Mouse (Mus musculus) liver, embryonic 11.5 days (tissue): ENCODE measurements around the gene Nsmce4a. TPM values are rescaled to one million over a fixed set of nuclear protein-coding genes. Genes with fewer than 3 reads are reported as not detected.
"Not testable (repeated sequence)": the region's sequence is repeated elsewhere in the genome, so short reads cannot be mapped to it uniquely, and the experiment has no call there.

Source experiments
- ATAC-seq: fragments of 200-750 bp; cut with Nextera tagmentation; replicated peaks from 2 replicates; pipeline ENCODE4 v1.8.0; 2017; ENCODE audit warnings: moderate number of reproducible peaks, mild to moderate bottlenecking, moderate TSS enrichment, moderate library complexity; ENCODE audit not compliant: low FRiP score
- DNase-seq: peaks from one replicate; pipeline ENCODE4 v3.0.0-alpha.2; 2017; ENCODE audit warnings: low spot score
- H3K27ac ChIP-seq: fragments of 300-500 bp; sonication (generic); 2 replicates; pipeline ENCODE4 v1.5.1; 2014; ENCODE audit warnings: mild to moderate bottlenecking, low read depth, low read length, control low read depth
- H3K27me3 ChIP-seq: fragments of 300-500 bp; sonication (generic); replicated peaks from 2 replicates; pipeline ENCODE4 v1.6.1; 2014; ENCODE audit warnings: low read length, mixed read lengths; ENCODE audit not compliant: control insufficient read depth, insufficient read depth
- H3K36me3 ChIP-seq: fragments of 300-500 bp; sonication (generic); 2 replicates; pipeline ENCODE4 v1.6.1; 2014; ENCODE audit warnings: mild to moderate bottlenecking, low read length, moderate library complexity, mixed read lengths; ENCODE audit not compliant: control insufficient read depth, insufficient read depth
- H3K4me1 ChIP-seq: fragments of 300-500 bp; sonication (generic); replicated peaks from 2 replicates; pipeline ENCODE4 v1.6.1; 2014; ENCODE audit warnings: low read length, mixed read lengths; ENCODE audit not compliant: control insufficient read depth, insufficient read depth
- H3K4me2 ChIP-seq: fragments of 300-500 bp; sonication (generic); 2 replicates; pipeline ENCODE4 v1.6.1; 2014; ENCODE audit warnings: mild to moderate bottlenecking, control low read depth, moderate library complexity
- H3K4me3 ChIP-seq: fragments of 300-500 bp; sonication (generic); 2 replicates; pipeline ENCODE4 v1.5.1; 2014; ENCODE audit warnings: low read depth, low read length, control low read depth
- H3K9ac ChIP-seq: fragments of 300-500 bp; sonication (generic); 2 replicates; pipeline ENCODE4 v1.6.1; 2014; ENCODE audit warnings: low read depth, low read length, control low read depth
- H3K9me3 ChIP-seq: fragments of 300-500 bp; sonication (generic); 2 replicates; pipeline ENCODE4 v1.6.1; 2016; ENCODE audit warnings: low read length, inconsistent platforms, mixed read lengths; ENCODE audit not compliant: control insufficient read depth
- WGBS: fragments of 180-500 bp; shearing (Covaris S2); extraction: QIAGEN DNeasy Blood & Tissue Kit; methylation state at CpG from one replicate; pipeline ENCODE4 v1.1.7; 2014; 5-methylcytosine and 5-hydroxymethylcytosine counted together
- polyA plus RNA-seq: library from polyadenylated mRNA; unstranded; fragments of >200 nt; fragmentation: Nextera tagmentation; extraction: Ambion mirVana; gene quantifications from 2 replicates; pipeline ENCODE4 v1.2.1, GENCODE M21; 2014

Nsmce4a gene
- polyA plus RNA-seq, 1 experiment from 2014 or later: 175 TPM

- H3K27me3 ChIP-seq: no peaks in the 10 kb centered on the region
- H3K9ac ChIP-seq: no peak overlapping the region
- DNase-seq: no peak
- no peak for ATAC-seq
- H3K9me3 ChIP-seq: no peaks in the 10 kb centered on the region
- H3K36me3 ChIP-seq: no peaks in the 10 kb centered on the region
- no peak overlapping the region for H3K27ac ChIP-seq
- no peak overlapping the region for H3K4me3 ChIP-seq
- H3K4me1 ChIP-seq: no peaks in the 10 kb centered on the region
- WGBS: 80% methylated on average over 5 of the region's 5 CpGs
- no peak overlapping the region for H3K4me2 ChIP-seq
Observed at GRCm38 (mm10) chr7:130603556-130603955, 30.6 kb upstream of the Nsmce4a start.

GRCm38 (mm10) chr7:130602804-130603203, 29.9 kb upstream of the Nsmce4a start:
- 78% methylated on average over 1 of the region's 1 CpGs for WGBS
- Histone ChIP-seq H3K4me3 (no peak overlapping the region), H3K9me3 (no peaks in the 10 kb centered on the region), H3K27ac (no peak overlapping the region), H3K27me3 (no peaks in the 10 kb centered on the region), H3K36me3 (no peaks in the 10 kb centered on the region), H3K9ac (no peak overlapping the region), H3K4me2 (no peak overlapping the region), H3K4me1 (no peaks in the 10 kb centered on the region)
- DNase-seq (no peak), ATAC-seq (no peak)

GRCm38 (mm10) chr7:130600546-130600945, 27.6 kb upstream of the Nsmce4a start:
- 68% methylated on average over 2 of the region's 2 CpGs for WGBS
- no peak overlapping the region for H3K4me2 ChIP-seq
- ATAC-seq: no peak

GRCm38 (mm10) chr7:130600074-130600473, 27.2 kb upstream of the Nsmce4a start:
- Histone ChIP-seq H3K4me1 (no peaks in the 10 kb centered on the region), H3K9ac (no peak overlapping the region), H3K4me2 (no peak overlapping the region), H3K27ac (no peak overlapping the region), H3K27me3 (no peaks in the 10 kb centered on the region), H3K9me3 (no peaks in the 10 kb centered on the region), H3K4me3 (no peak overlapping the region), H3K36me3 (no peaks in the 10 kb centered on the region)
- DNase-seq: no peak
- ATAC-seq: no peak
- WGBS: 68% methylated on average over 3 of the region's 3 CpGs

More at GRCm38 (mm10) chr7:130600546-130600945, 27.6 kb upstream of the Nsmce4a start:
- no peaks in the 10 kb centered on the region for H3K36me3 ChIP-seq
- no peak overlapping the region for H3K27ac ChIP-seq
- H3K27me3 ChIP-seq: no peaks in the 10 kb centered on the region
- H3K9me3 ChIP-seq: no peaks in the 10 kb centered on the region
- no peak for DNase-seq
- no peaks in the 10 kb centered on the region for H3K4me1 ChIP-seq
- no peak overlapping the region for H3K4me3 ChIP-seq
- H3K9ac ChIP-seq: no peak overlapping the region

GRCm38 (mm10) chr7:130597546-130597945, 24.6 kb upstream of the Nsmce4a start:
- Histone ChIP-seq H3K36me3 (no peaks in the 10 kb centered on the region), H3K4me3 (no peak overlapping the region), H3K27me3 (no peaks in the 10 kb centered on the region), H3K9me3 (no peaks in the 10 kb centered on the region), H3K9ac (no peak overlapping the region), H3K4me1 (no peaks in the 10 kb centered on the region), H3K4me2 (no peak overlapping the region), H3K27ac (no peak overlapping the region)
- ATAC-seq (no peak), DNase-seq (no peak)
- 62% methylated on average over 6 of the region's 6 CpGs for WGBS

- H3K9me3 ChIP-seq, H3K27ac ChIP-seq, DNase-seq, H3K4me3 ChIP-seq, H3K4me1 ChIP-seq, H3K9ac ChIP-seq, H3K4me2 ChIP-seq, ATAC-seq, H3K36me3 ChIP-seq, H3K27me3 ChIP-seq: not testable (repeated sequence)
- 51% methylated on average over 8 of the region's 19 CpGs for WGBS
Observed at GRCm38 (mm10) chr7:130596079-130596855, 23.3 kb upstream of the Nsmce4a start.

GRCm38 (mm10) chr7:130593375-130594239, 20.7 kb upstream of the Nsmce4a start:
- DNase-seq, H3K4me2 ChIP-seq, H3K36me3 ChIP-seq, H3K27ac ChIP-seq, H3K4me3 ChIP-seq, H3K9ac ChIP-seq, H3K9me3 ChIP-seq, H3K4me1 ChIP-seq, H3K27me3 ChIP-seq: not testable (repeated sequence)
- 79% methylated on average over 6 of the region's 11 CpGs for WGBS
- ATAC-seq: peak; percentile 37

- no CpG with 5 or more reads among the region's 11 CpGs for WGBS
- H3K9me3 ChIP-seq: not testable (repeated sequence)
Observed at GRCm38 (mm10) chr7:130592975-130593374, 20.1 kb upstream of the Nsmce4a start.

More at GRCm38 (mm10) chr7:130592975-130593374, 20.1 kb upstream of the Nsmce4a start:
- not testable (repeated sequence) for DNase-seq, H3K4me2 ChIP-seq, H3K4me3 ChIP-seq, H3K27me3 ChIP-seq, H3K9ac ChIP-seq, H3K36me3 ChIP-seq, H3K4me1 ChIP-seq, H3K27ac ChIP-seq
- peak; percentile 16; the same call in 1 of the 2 replicates for ATAC-seq
